Mouse (Mus musculus) megakaryocyte-erythroid progenitor cell, adult 5-6 weeks (primary cell): ENCODE data around the gene Vamp9. TPM values are rescaled to one million over a fixed set of nuclear protein-coding genes. Genes with fewer than 3 reads are reported as not detected.

Experiments used
- total RNA-seq, 2 experiments: library from RNA; stranded (forward) in 1 of 2; stranded (reverse) in 1 of 2; fragments of 200-1000, 215-1000 nt in 1 of 2; fragments of >200 nt in 1 of 2; fragmentation: Nextera tagmentation in 1 of 2; gene quantifications; 2 replicates each; pipeline ENCODE4 v1.2.3; 2014 to 2017

The Vamp9 gene
- total RNA-seq, 2 experiments from 2014 or later, result not detected

Other genes starting within 250 kb of the Vamp9 start
- gene Rasgef1b, start 177.2 kb upstream of the Vamp9 start, total RNA-seq (2014; fragmentation: Nextera tagmentation), result 0.46 and 2.5 TPM in 2 replicates
- 2.6 and 3.2 TPM in 2 replicates for gene Rasgef1b, start 177.2 kb upstream of the Vamp9 start, total RNA-seq (2017)
- 420 and 448 TPM in 2 replicates for gene Hnrnpd, start 72.7 kb downstream of the Vamp9 start, total RNA-seq (2014; fragmentation: Nextera tagmentation)
- gene Hnrnpd, start 72.7 kb downstream of the Vamp9 start, total RNA-seq (2017), result 177 and 197 TPM in 2 replicates
- gene 4930524J08Rik, start 72.8 kb downstream of the Vamp9 start, total RNA-seq (2014; fragmentation: Nextera tagmentation), result 2.8 TPM in 1 of 2 replicates, not detected in the other
- 6.2 TPM in 1 of 2 replicates, not detected in the other for gene 4930524J08Rik, start 72.8 kb downstream of the Vamp9 start, total RNA-seq (2017)
- 265 and 360 TPM in 2 replicates for gene Hnrnpdl, start 133.4 kb downstream of the Vamp9 start, total RNA-seq (2014; fragmentation: Nextera tagmentation)
- gene Hnrnpdl, start 133.4 kb downstream of the Vamp9 start, total RNA-seq (2017), result 553 and 613 TPM in 2 replicates
- 34.2 and 38.1 TPM in 2 replicates for gene Enoph1, start 133.7 kb downstream of the Vamp9 start, total RNA-seq (2014; fragmentation: Nextera tagmentation)
- gene Enoph1, start 133.7 kb downstream of the Vamp9 start, total RNA-seq (2017), result 30.1 and 39.3 TPM in 2 replicates